8 mouse cellular contexts compared by ENCODE assay signal in genomic region chr6:90736074-90736672, GRCm38 (mm10).
DNase-seq lines count a peak whose midpoint lies in the region; ATAC-seq and TF ChIP-seq lines count a peak whose summit lies in the region.

No protein-coding gene starts in this region.

- WGBS in forebrain, embryonic 10.5 days: under 1% methylated on average over 69 of the region's 69 CpGs
- under 1% methylated on average over 64 of the region's 69 CpGs for WGBS in hindbrain, postnatal 0 days
- WGBS in liver, embryonic 13.5 days (ENCODE audit: insufficient replicate concordance): 1% methylated on average over 69 of the region's 69 CpGs

- ATAC-seq in hindbrain, postnatal 0 days: peak; percentile 59
- ATAC-seq in liver, embryonic 13.5 days (ENCODE audit: low read depth): peak; percentile 24
- no peak for ATAC-seq in megakaryocyte progenitor cell, adult 5-6 weeks (replicated peaks; ENCODE audit: poor library complexity)

- DNase-seq in layer of hippocampus, adult 2 months (ENCODE audit: low spot score in 2 of 2): no peak
- DNase-seq in layer of hippocampus, adult 18-20 months (ENCODE audit: low spot score in 2 of 2): no peak
- DNase-seq in adrenal gland, postnatal 14 days: peak; percentile 77
- DNase-seq in forebrain, embryonic 10.5 days (ENCODE audit: extremely low spot score, low spot score): peak; percentile 40
- peak; percentile 64 for DNase-seq in hindbrain, postnatal 0 days (ENCODE audit: low spot score)
- DNase-seq in liver, embryonic 13.5 days: no peak
- peak; percentile 18 for DNase-seq in ovary, postnatal 14 days (ENCODE audit: low spot score)

- H3K4me2 ChIP-seq in hindbrain, postnatal 0 days (ENCODE audit: low read depth, low read length): peak overlapping the region; percentile 98
- peak overlapping the region; percentile 95 for H3K4me2 ChIP-seq in liver, embryonic 13.5 days

- peaks cover 41% of the 10 kb centered on the region for H3K4me1 ChIP-seq in forebrain, embryonic 10.5 days
- peaks cover 11% of the 10 kb centered on the region; the same call in 1 of the 2 replicates for H3K4me1 ChIP-seq in hindbrain, postnatal 0 days (ENCODE audit: insufficient read depth, low read length)
- H3K4me1 ChIP-seq in liver, embryonic 13.5 days (replicated peaks): peaks cover 34% of the 10 kb centered on the region

- peak overlapping the region; percentile 60 for H3K27ac ChIP-seq in layer of hippocampus, adult 2 months
- peak overlapping the region; percentile 85 for H3K27ac ChIP-seq in forebrain, embryonic 10.5 days
- peak overlapping the region; percentile 83 for H3K27ac ChIP-seq in hindbrain, postnatal 0 days
- no peak overlapping the region for H3K27ac ChIP-seq in liver, embryonic 13.5 days

- peaks cover 5% of the 10 kb centered on the region; the same call in 1 of the 2 replicates for H3K36me3 ChIP-seq in forebrain, embryonic 10.5 days (replicated peaks)
- H3K36me3 ChIP-seq in hindbrain, postnatal 0 days (ENCODE audit: insufficient read depth, low read length): no peaks in the 10 kb centered on the region
- no peaks in the 10 kb centered on the region for H3K36me3 ChIP-seq in liver, embryonic 13.5 days

- TF ChIP-seq CTCF in layer of hippocampus, adult 2 months (conservative IDR thresholded peaks at IDR 0.05): no peak
- TF ChIP-seq CTCF in hindbrain, postnatal 0 days (IDR thresholded peaks at IDR 0.05; ENCODE audit: low read depth): no peak

- peaks cover 15% of the 10 kb centered on the region for H3K27me3 ChIP-seq in forebrain, embryonic 10.5 days (ENCODE audit: poor library complexity, severe bottlenecking)
- H3K27me3 ChIP-seq in hindbrain, postnatal 0 days (ENCODE audit: insufficient read depth, low read length): no peaks in the 10 kb centered on the region
- H3K27me3 ChIP-seq in liver, embryonic 13.5 days: peaks cover 57% of the 10 kb centered on the region

- no peaks in the 10 kb centered on the region for H3K9me3 ChIP-seq in forebrain, embryonic 10.5 days
- no peaks in the 10 kb centered on the region for H3K9me3 ChIP-seq in hindbrain, postnatal 0 days (ENCODE audit: low read length)
- H3K9me3 ChIP-seq in liver, embryonic 13.5 days (replicated peaks): no peaks in the 10 kb centered on the region

- H3K4me3 ChIP-seq in layer of hippocampus, adult 2 months: peak overlapping the region; percentile 66
- peak overlapping the region; percentile 82 for H3K4me3 ChIP-seq in forebrain, embryonic 10.5 days
- H3K4me3 ChIP-seq in hindbrain, postnatal 0 days (ENCODE audit: low read length): peak overlapping the region; percentile 80
- peak overlapping the region; percentile 74 for H3K4me3 ChIP-seq in liver, embryonic 13.5 days (replicated peaks)

- H3K9ac ChIP-seq in hindbrain, postnatal 0 days (replicated peaks; ENCODE audit: low read length): peak overlapping the region; percentile 92
- H3K9ac ChIP-seq in liver, embryonic 13.5 days: peak overlapping the region; percentile 65

Comparison
In these comparisons a context has a peak if more than half of its experiments do, and no peak if none do; other contexts are left out.
1. DNase-seq: peak in adrenal gland, postnatal 14 days (single experiment), forebrain, embryonic 10.5 days (single experiment), hindbrain, postnatal 0 days (single experiment) and ovary, postnatal 14 days (single experiment); none in layer of hippocampus, adult 2 months (0 of 2), layer of hippocampus, adult 18-20 months (0 of 2) and liver, embryonic 13.5 days (single experiment).
2. Peak in every context shown above with its lines, with median percentiles within 50 percentile points of each other: H3K4me3 ChIP-seq.